Mouse (Mus musculus) forebrain, embryonic 11.5 days (tissue): ENCODE measurements around the gene Ccr10. TPM values are rescaled to one million over a fixed set of nuclear protein-coding genes. Genes with fewer than 3 reads are reported as not detected.

Experiments
- ATAC-seq: fragments of 200-750 bp; cut with Nextera tagmentation; replicated peaks from 2 replicates; pipeline ENCODE4 v1.8.0; 2017; ENCODE audit warnings: moderate TSS enrichment; ENCODE audit not compliant: low FRiP score
- DNase-seq: peaks from one replicate; pipeline ENCODE4 v3.0.0-alpha.2; 2017; ENCODE audit warnings: low spot score
- H3K27ac ChIP-seq: fragments of 300-500 bp; sonication (generic); 2 replicates; pipeline ENCODE4 v1.5.1; 2014; ENCODE audit warnings: low read depth, low read length
- H3K27me3 ChIP-seq: fragments of 300-500 bp; sonication (generic); 2 replicates; pipeline ENCODE4 v1.6.1; 2014; ENCODE audit warnings: mild to moderate bottlenecking, low read length, mixed read lengths; ENCODE audit not compliant: control insufficient read depth, insufficient read depth
- H3K36me3 ChIP-seq: fragments of 300-500 bp; sonication (generic); 2 replicates; pipeline ENCODE4 v1.6.1; 2014; ENCODE audit warnings: mild to moderate bottlenecking, low read length, moderate library complexity, mixed read lengths; ENCODE audit not compliant: control insufficient read depth, insufficient read depth
- H3K4me1 ChIP-seq: fragments of 300-500 bp; sonication (generic); replicated peaks from 2 replicates; pipeline ENCODE4 v1.6.1; 2014; ENCODE audit warnings: low read length, mixed read lengths; ENCODE audit not compliant: control insufficient read depth, insufficient read depth
- H3K4me2 ChIP-seq: fragments of 300-500 bp; sonication (generic); 2 replicates; pipeline ENCODE4 v1.6.1; 2014; ENCODE audit warnings: low read depth, mild to moderate bottlenecking, low read length, moderate library complexity, mixed read lengths; ENCODE audit not compliant: severe bottlenecking
- H3K4me3 ChIP-seq: fragments of 300-500 bp; sonication (generic); 2 replicates; pipeline ENCODE4 v1.5.1; 2014; ENCODE audit warnings: low read depth, low read length
- H3K9ac ChIP-seq: fragments of 300-500 bp; sonication (generic); 2 replicates; pipeline ENCODE4 v1.6.1; 2014; ENCODE audit warnings: low read length
- H3K9me3 ChIP-seq: fragments of 300-500 bp; sonication (generic); 2 replicates; pipeline ENCODE4 v1.6.1; 2016; ENCODE audit warnings: low read length, mixed read lengths; ENCODE audit not compliant: control insufficient read depth
- WGBS: fragments of 180-500 bp; shearing (Covaris S2); extraction: QIAGEN DNeasy Blood & Tissue Kit; methylation state at CpG from one replicate; pipeline ENCODE4 v1.1.7; 2014; 5-methylcytosine and 5-hydroxymethylcytosine counted together
- polyA plus RNA-seq: library from polyadenylated mRNA; unstranded; fragments of >200 nt; fragmentation: Nextera tagmentation; extraction: Ambion mirVana; gene quantifications from 2 replicates; pipeline ENCODE4 v1.2.1, GENCODE M21; 2014

Ccr10 gene
- 0.17 TPM in 1 of 2 replicates, not detected in the other for polyA plus RNA-seq

DNA sequence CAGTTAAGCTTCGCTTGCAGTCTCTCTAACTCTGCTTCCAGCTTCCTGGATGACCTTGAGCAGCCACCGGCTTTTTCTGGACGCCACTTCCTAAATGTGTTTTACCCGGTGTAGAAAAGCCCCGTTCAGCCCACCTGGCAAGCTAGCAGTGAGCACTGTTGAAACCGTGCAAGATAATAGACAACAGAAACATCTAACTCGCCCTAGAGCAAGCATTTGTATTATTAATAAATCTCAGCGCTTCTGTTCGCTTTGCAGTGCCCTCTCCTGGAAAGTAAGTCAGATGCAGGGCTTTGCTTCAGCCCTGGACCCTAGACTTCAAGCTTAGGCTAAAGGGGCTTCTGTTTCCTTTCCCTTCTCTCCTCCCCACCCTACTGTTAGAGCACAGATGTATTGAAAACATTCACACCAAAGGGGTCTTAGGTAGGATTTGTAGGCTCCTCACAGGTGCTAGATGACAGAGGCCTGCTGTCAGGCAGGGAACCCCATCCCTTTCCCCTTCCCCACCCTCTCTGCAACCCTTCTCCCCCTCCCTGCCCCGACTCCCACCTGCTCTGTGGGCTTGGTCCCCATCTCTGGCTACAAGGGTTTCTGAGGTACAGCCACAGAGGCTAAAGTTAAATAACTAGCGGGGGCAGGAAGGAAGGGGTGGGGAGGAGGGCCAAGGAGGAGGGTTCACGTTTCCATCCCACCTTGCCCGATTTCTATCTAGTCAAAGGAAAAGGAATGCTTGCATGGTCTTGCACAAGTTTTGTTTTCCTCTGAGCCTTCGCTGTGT lies at the start of gene Ccr10:
Gene Ccr10 (minus strand): TSS at position 593 of the 778 bp plus-strand sequence.
- no peak for ATAC-seq
- H3K4me3 ChIP-seq: peak within 1 kb of the TSS; percentile 23
- H3K27ac ChIP-seq: no peak within 1 kb of the TSS
- H3K4me2 ChIP-seq: peak within 1 kb of the TSS; percentile 64
- no peak for DNase-seq
- H3K27me3 ChIP-seq: peaks cover 65% of the 10 kb centered on the region
- no peaks in the 10 kb centered on the region for H3K36me3 ChIP-seq
- peak within 1 kb of the TSS; percentile 49; the same call in 1 of the 2 replicates for H3K9ac ChIP-seq
- H3K4me1 ChIP-seq: peaks cover 28% of the 10 kb centered on the region
- no peaks in the 10 kb centered on the region for H3K9me3 ChIP-seq
- WGBS: 25% methylated on average over 14 of the region's 14 CpGs

DNA sequence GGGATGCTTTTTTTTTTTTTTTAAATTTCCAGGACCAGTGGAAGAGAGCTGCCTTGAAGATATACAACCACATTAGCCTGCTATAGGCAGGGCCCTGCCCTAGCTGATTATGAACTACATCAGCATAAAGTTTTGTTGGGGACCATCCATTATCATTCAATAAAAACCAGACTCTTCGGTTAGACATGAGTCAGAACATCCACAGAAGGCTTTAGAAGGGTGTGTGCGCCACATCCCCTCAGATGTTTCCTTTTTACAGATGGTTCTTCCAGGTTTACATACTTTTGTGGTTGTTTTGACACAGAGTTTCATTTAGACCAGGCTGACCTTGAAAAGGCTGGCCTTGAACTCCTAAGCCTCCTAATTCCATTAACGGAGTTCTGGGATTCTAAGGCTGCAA lies 49.1 kb upstream of the Ccr10 start:
- DNase-seq (no peak), ATAC-seq (no peak)
- Histone ChIP-seq H3K9me3 (no peaks in the 10 kb centered on the region), H3K4me3 (no peak overlapping the region), H3K36me3 (no peaks in the 10 kb centered on the region), H3K27ac (no peak overlapping the region), H3K27me3 (no peaks in the 10 kb centered on the region), H3K4me1 (no peaks in the 10 kb centered on the region; the same call in 1 of the 2 replicates), H3K4me2 (no peak overlapping the region), H3K9ac (no peak overlapping the region)
- 90% methylated on average over 3 of the region's 3 CpGs for WGBS

DNA sequence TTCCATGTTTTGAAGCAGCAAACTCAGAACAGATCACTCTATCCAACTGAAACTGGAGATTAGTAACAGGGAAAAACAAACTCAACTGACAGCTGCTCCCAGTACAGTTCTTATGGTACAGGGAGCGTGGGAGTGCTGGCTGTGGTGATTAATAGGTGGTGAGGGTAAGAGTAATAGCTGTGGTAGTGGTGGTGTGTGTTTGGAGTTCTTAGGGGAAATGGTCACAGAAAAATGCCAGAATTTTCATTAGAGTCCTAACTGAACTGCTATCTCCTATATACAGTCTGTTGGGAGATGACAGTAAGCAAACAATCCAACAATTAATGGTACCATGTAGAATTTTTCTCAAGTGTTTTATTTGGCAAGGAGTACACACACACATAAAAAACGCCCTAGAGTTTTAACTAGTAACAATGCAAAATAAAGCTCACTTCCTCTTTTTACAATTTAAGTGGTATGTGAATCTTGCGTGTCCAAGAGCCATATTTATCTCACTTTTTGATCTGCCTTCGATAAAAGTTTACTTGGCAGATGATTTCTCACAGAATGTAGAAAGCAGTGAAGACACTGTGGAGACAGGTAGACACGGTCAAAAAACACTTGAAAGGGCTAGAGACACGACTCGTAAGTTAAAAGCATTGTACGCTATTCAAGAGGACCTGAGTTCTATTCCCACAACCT lies 46.2 kb upstream of the Ccr10 start:
- no peak overlapping the region for H3K9ac ChIP-seq
- H3K4me2 ChIP-seq: no peak overlapping the region
- ATAC-seq: no peak
- no peak for DNase-seq
- no peaks in the 10 kb centered on the region for H3K27me3 ChIP-seq
- no peak overlapping the region for H3K4me3 ChIP-seq
- H3K4me1 ChIP-seq: no peaks in the 10 kb centered on the region; the same call in 1 of the 2 replicates
- no peak overlapping the region for H3K27ac ChIP-seq
- H3K36me3 ChIP-seq: no peaks in the 10 kb centered on the region
- H3K9me3 ChIP-seq: no peaks in the 10 kb centered on the region
- WGBS: 88% methylated on average over 8 of the region's 8 CpGs

DNA sequence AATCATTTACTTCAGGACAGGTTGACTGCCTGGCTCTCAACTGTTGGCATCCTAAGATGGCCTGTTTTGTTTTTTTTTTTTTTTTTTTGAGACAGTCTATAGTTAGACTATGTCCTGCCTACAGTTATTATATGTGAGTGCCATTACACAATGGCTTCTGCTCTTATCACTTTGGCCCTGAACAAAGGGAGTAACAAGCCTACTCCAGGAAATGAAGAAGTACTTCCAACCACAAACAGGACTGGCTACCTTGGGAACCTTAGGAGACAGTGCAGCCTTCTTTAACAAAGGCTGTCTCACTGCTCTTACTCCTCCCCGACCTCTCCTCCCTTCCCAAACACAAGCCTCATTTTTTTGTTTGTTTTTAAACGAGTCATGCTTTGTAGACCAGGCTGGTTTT lies 45.6 kb upstream of the Ccr10 start:
- WGBS: 66% methylated on average over 2 of the region's 2 CpGs
- no peak overlapping the region for H3K4me2 ChIP-seq
- no peaks in the 10 kb centered on the region for H3K27me3 ChIP-seq
- ATAC-seq: no peak
- DNase-seq: no peak
- H3K4me1 ChIP-seq: no peaks in the 10 kb centered on the region; the same call in 1 of the 2 replicates
- H3K9ac ChIP-seq: no peak overlapping the region
- H3K36me3 ChIP-seq: no peaks in the 10 kb centered on the region
- H3K9me3 ChIP-seq: no peaks in the 10 kb centered on the region
- no peak overlapping the region for H3K4me3 ChIP-seq
- no peak overlapping the region for H3K27ac ChIP-seq

DNA sequence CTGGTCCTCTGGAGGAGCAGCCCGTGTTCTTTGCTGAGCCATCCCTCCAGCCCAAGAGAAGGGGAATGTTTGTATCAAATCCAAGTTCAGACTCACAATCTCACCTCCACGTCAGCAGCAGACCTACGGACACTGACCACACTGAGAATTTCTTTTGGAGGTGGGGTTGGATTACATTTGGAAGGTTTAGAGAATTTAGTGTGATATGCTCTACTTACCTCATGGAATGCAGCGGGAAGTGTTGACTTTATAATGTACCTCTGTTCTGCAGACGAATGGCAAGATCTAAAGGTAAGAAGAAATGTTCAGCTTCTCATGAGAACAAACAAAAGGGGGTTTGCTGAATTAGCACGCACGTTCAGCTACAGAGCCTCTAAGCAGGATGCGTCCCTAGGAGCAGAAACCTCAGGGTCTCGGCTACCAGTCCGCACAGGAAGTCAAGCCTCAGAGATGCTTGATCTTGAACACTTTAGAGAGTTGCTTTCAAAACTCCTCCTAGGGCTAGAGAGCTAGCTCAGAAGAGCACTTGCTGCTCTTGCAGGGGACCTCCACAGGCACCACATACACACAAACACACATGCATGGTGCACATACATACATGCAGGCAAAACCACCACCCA lies 43.3 kb upstream of the Ccr10 start:
- H3K27ac ChIP-seq: no peak overlapping the region
- H3K27me3 ChIP-seq: no peaks in the 10 kb centered on the region
- no peak overlapping the region for H3K9ac ChIP-seq
- no peak overlapping the region for H3K4me3 ChIP-seq
- DNase-seq: no peak
- ATAC-seq: no peak
- WGBS: 87% methylated on average over 10 of the region's 10 CpGs
- no peak overlapping the region for H3K4me2 ChIP-seq
- H3K9me3 ChIP-seq: no peaks in the 10 kb centered on the region
- no peaks in the 10 kb centered on the region for H3K36me3 ChIP-seq
- no peaks in the 10 kb centered on the region for H3K4me1 ChIP-seq

DNA sequence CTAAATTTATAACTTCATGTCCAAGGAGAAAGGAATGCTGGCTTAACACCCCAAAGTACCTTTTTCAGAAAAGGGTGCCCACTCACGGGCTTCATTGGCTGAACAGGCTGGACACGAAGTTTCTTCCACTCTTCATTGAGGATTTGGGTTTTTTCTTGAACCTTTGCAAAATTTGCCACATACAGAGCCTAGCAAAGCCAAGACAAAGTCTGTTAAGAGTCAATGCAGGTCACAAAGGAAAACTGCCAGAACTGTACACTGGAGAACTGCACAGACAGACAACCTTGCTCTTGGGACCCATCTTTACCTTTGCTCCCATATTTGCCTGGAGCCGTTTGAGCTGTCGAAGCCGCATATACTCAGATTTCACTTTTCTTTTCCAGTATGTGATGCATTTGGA lies 41.7 kb upstream of the Ccr10 start:
- no peak overlapping the region for H3K4me2 ChIP-seq
- H3K4me1 ChIP-seq: no peaks in the 10 kb centered on the region
- DNase-seq (no peak), ATAC-seq (no peak)
- H3K27me3 ChIP-seq: no peaks in the 10 kb centered on the region
- H3K9me3 ChIP-seq: no peaks in the 10 kb centered on the region
- no peak overlapping the region for H3K27ac ChIP-seq
- no peak overlapping the region for H3K9ac ChIP-seq
- WGBS: 91% methylated on average over 5 of the region's 5 CpGs
- H3K36me3 ChIP-seq: no peaks in the 10 kb centered on the region
- H3K4me3 ChIP-seq: no peak overlapping the region

DNA sequence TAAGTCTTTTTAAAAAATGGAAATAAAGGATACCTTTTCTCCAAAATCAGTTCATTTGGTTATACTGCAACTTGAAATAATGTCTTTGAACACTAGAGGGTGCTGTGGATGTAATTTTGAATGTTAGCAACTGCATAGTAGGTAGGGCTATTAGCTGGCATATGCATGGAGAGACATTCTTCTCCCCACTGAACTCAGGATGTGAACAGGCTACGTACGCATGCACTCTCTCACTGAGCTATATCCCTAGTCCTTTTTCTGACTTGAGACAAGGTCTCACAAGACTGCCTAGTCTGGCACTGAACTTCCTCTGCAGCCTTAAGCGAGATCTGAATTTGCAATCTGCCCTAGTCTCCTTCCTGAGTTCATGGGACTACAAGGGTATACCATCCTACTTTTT lies 36.7 kb upstream of the Ccr10 start:
- H3K9me3 ChIP-seq: no peaks in the 10 kb centered on the region
- ATAC-seq (no peak), DNase-seq (no peak)
- H3K4me3 ChIP-seq: no peak overlapping the region
- WGBS: 51% methylated on average over 3 of the region's 3 CpGs
- no peaks in the 10 kb centered on the region for H3K27me3 ChIP-seq
- H3K4me1 ChIP-seq: no peaks in the 10 kb centered on the region
- H3K36me3 ChIP-seq: no peaks in the 10 kb centered on the region
- H3K27ac ChIP-seq: no peak overlapping the region
- no peak overlapping the region for H3K4me2 ChIP-seq
- no peak overlapping the region for H3K9ac ChIP-seq

DNA sequence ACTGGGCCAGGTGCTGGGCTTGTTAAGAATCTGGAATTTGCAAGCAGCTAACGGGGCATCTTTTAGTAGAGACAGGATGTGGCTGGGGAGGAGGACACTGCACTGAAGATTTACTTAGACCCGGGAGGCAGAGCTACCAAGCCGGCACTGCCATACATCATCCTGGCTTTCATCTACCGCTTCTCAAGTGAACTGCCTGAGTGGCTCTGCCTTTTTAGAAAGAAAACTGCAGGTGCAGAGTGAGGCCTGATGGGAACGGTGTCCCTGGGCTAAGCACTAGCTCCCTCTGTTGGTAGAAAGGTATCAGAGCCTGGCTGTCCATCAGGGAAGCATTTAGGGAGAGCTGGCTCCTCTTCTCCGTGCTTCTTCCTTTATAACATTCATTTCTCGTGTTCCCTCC lies 25.7 kb upstream of the Ccr10 start:
- Histone ChIP-seq H3K27me3 (no peaks in the 10 kb centered on the region), H3K9ac (no peak overlapping the region), H3K36me3 (no peaks in the 10 kb centered on the region; the same call in 1 of the 2 replicates), H3K27ac (no peak overlapping the region), H3K4me2 (no peak overlapping the region), H3K9me3 (no peaks in the 10 kb centered on the region), H3K4me3 (no peak overlapping the region), H3K4me1 (no peaks in the 10 kb centered on the region)
- DNase-seq: peak; percentile 68
- no peak for ATAC-seq
- 27% methylated on average over 7 of the region's 7 CpGs for WGBS
